Mouse (Mus musculus): Measurements from ENCODE around the gene Wdr20. TPM values are rescaled to one million over a fixed set of nuclear protein-coding genes. Genes with fewer than 3 reads are reported as not detected.

Wdr20 gene
- polyA plus RNA-seq, 2 experiments: 20.4 to 27.9 TPM

DNA sequence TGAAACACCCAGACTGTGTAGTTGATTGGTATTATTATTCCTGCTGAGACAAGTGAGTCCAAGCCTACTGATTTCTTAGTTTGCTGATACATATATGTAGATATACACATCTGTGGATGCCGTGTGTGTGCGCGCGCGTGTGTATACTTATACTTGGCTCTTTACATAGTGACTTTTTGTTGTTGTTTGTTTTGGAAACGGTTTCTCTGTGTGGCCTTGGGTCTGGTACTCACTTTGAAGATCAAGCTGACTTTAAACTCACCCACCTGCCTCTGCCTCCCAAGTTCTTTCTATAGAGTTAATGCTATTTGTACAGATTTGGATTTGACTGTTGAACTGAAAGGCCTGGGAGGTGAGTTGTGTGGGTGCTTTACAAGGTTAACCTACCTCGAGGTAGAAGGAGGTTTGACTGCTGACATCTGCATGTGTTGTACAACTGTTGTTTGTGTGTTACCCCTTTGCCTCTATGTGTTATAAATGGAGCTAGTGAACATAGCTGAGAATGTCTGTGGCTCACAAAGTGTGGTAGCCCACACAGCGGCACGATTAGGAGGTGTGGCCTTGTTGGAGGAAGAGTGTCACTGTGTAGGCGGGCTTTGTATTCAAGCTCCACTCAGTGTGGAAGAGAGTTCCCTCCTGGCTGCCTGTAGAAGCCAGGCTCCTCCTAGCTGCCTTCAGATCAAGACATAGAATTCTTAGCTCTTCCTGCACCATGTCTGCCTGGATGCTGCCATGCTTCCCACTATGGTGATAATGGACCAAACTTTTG lies 32.9 kb downstream of the Wdr20 start:
- TF ChIP-seq POLR2A (IDR thresholded peaks at IDR 0.05; ENCODE audit: borderline replicate concordance, extremely low read depth, insufficient read depth, insufficient read length): no peak
- no peak overlapping the region for H3K9ac ChIP-seq (ENCODE audit: low read depth, low read length, severe bottlenecking)
- no peaks in the 10 kb centered on the region for H3K9me3 ChIP-seq (ENCODE audit: control insufficient read depth, low read length)
- no peaks in the 10 kb centered on the region for H3K27me3 ChIP-seq (ENCODE audit: control insufficient read depth, insufficient read depth, low read length)
- no peaks in the 10 kb centered on the region; the same call in 1 of the 2 replicates for H3K36me3 ChIP-seq (ENCODE audit: control insufficient read depth, insufficient read depth, low read length)
- H3K4me3 ChIP-seq (replicated peaks; ENCODE audit: low read length): no peak overlapping the region
- DNase-seq (ENCODE audit: low spot score) (no peak), ATAC-seq (ENCODE audit: low FRiP score, low read depth) (no peak)
- H3K27ac ChIP-seq (replicated peaks; ENCODE audit: low read depth, low read length): no peak overlapping the region
- H3K4me1 ChIP-seq (ENCODE audit: control insufficient read depth, insufficient read depth, low read length): no peaks in the 10 kb centered on the region
- H3K4me2 ChIP-seq (replicated peaks; ENCODE audit: low read depth, low read length, severe bottlenecking): no peak overlapping the region
- 91% methylated on average over 10 of the region's 10 CpGs for WGBS

GRCm38 (mm10) chr12:110771961-110772360 lies 34.2 kb downstream of the Wdr20 start:
- WGBS: 91% methylated on average over 6 of the region's 6 CpGs
- H3K4me3 ChIP-seq (replicated peaks; ENCODE audit: low read length): no peak overlapping the region
- no peak for ATAC-seq (ENCODE audit: low FRiP score, low read depth)
- no peaks in the 10 kb centered on the region for H3K4me1 ChIP-seq (ENCODE audit: control insufficient read depth, insufficient read depth, low read length)
- H3K4me2 ChIP-seq (replicated peaks; ENCODE audit: low read depth, low read length, severe bottlenecking): no peak overlapping the region
- H3K27me3 ChIP-seq (ENCODE audit: control insufficient read depth, insufficient read depth, low read length): no peaks in the 10 kb centered on the region
- no peak overlapping the region for H3K9ac ChIP-seq (ENCODE audit: low read depth, low read length, severe bottlenecking)
- no peaks in the 10 kb centered on the region for H3K9me3 ChIP-seq (ENCODE audit: control insufficient read depth, low read length)
- TF ChIP-seq POLR2A (IDR thresholded peaks at IDR 0.05; ENCODE audit: borderline replicate concordance, extremely low read depth, insufficient read depth, insufficient read length): no peak
- H3K27ac ChIP-seq (replicated peaks; ENCODE audit: low read depth, low read length): no peak overlapping the region
- H3K36me3 ChIP-seq (ENCODE audit: control insufficient read depth, insufficient read depth, low read length): no peaks in the 10 kb centered on the region; the same call in 1 of the 2 replicates
- DNase-seq (ENCODE audit: low spot score): no peak

GRCm38 (mm10) chr12:110775628-110776426 lies 38.1 kb downstream of the Wdr20 start:
- Histone ChIP-seq H3K4me1 (ENCODE audit: control insufficient read depth, insufficient read depth, low read length) (no peaks in the 10 kb centered on the region), H3K36me3 (ENCODE audit: control insufficient read depth, insufficient read depth, low read length) (peaks cover 21% of the 10 kb centered on the region), H3K9ac (ENCODE audit: low read depth, low read length, severe bottlenecking) (no peak overlapping the region), H3K27ac (replicated peaks; ENCODE audit: low read depth, low read length) (no peak overlapping the region), H3K4me2 (replicated peaks; ENCODE audit: low read depth, low read length, severe bottlenecking) (no peak overlapping the region), H3K9me3 (ENCODE audit: control insufficient read depth, low read length) (no peaks in the 10 kb centered on the region), H3K27me3 (ENCODE audit: control insufficient read depth, insufficient read depth, low read length) (no peaks in the 10 kb centered on the region), H3K4me3 (replicated peaks; ENCODE audit: low read length) (no peak overlapping the region)
- TF ChIP-seq POLR2A (IDR thresholded peaks at IDR 0.05; ENCODE audit: borderline replicate concordance, extremely low read depth, insufficient read depth, insufficient read length): no peak
- WGBS: 57% methylated on average over 5 of the region's 5 CpGs
- ATAC-seq (ENCODE audit: low FRiP score, low read depth) (no peak), DNase-seq (ENCODE audit: low spot score) (no peak)

- no peak overlapping the region for H3K27ac ChIP-seq (replicated peaks; ENCODE audit: low read depth, low read length)
- no peaks in the 10 kb centered on the region for H3K27me3 ChIP-seq (ENCODE audit: control insufficient read depth, insufficient read depth, low read length)
- H3K36me3 ChIP-seq (ENCODE audit: control insufficient read depth, insufficient read depth, low read length): peaks cover 35% of the 10 kb centered on the region
- WGBS: 83% methylated on average over 5 of the region's 5 CpGs
- no peak overlapping the region for H3K9ac ChIP-seq (ENCODE audit: low read depth, low read length, severe bottlenecking)
- no peaks in the 10 kb centered on the region for H3K4me1 ChIP-seq (ENCODE audit: control insufficient read depth, insufficient read depth, low read length)
- H3K9me3 ChIP-seq (ENCODE audit: control insufficient read depth, low read length): no peaks in the 10 kb centered on the region
- ATAC-seq (ENCODE audit: low FRiP score, low read depth): no peak
- TF ChIP-seq POLR2A (IDR thresholded peaks at IDR 0.05; ENCODE audit: borderline replicate concordance, extremely low read depth, insufficient read depth, insufficient read length): no peak
- H3K4me2 ChIP-seq (replicated peaks; ENCODE audit: low read depth, low read length, severe bottlenecking): no peak overlapping the region
- DNase-seq (ENCODE audit: low spot score): no peak
- H3K4me3 ChIP-seq (replicated peaks; ENCODE audit: low read length): no peak overlapping the region
These were observed 40.1 kb downstream of the Wdr20 start for GRCm38 (mm10) chr12:110777853-110778252.

DNA sequence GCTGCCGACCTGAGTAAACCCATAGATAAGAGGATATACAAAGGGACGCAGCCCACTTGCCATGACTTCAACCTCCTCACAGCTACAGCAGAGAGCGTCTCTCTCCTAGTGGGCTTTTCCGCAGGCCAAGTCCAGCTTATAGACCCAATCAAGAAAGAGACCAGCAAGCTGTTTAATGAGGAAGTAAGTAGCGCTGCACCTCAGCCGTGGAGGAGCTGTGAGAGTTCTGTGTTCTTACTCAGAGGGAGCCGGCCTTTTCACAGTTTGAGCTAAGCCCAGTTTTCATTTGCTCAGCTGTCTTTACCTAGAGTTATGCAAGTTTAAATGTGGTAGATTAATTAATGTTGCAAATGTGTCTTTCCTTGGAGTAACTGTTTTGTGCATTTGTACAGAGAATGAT lies 41.6 kb downstream of the Wdr20 start:
- H3K9ac ChIP-seq (ENCODE audit: low read depth, low read length, severe bottlenecking): no peak overlapping the region
- H3K36me3 ChIP-seq (ENCODE audit: control insufficient read depth, insufficient read depth, low read length): peaks cover 38% of the 10 kb centered on the region
- no peaks in the 10 kb centered on the region for H3K9me3 ChIP-seq (ENCODE audit: control insufficient read depth, low read length)
- H3K4me2 ChIP-seq (replicated peaks; ENCODE audit: low read depth, low read length, severe bottlenecking): no peak overlapping the region
- no peak for TF ChIP-seq POLR2A (IDR thresholded peaks at IDR 0.05; ENCODE audit: borderline replicate concordance, extremely low read depth, insufficient read depth, insufficient read length)
- no peak overlapping the region for H3K4me3 ChIP-seq (replicated peaks; ENCODE audit: low read length)
- no peaks in the 10 kb centered on the region for H3K27me3 ChIP-seq (ENCODE audit: control insufficient read depth, insufficient read depth, low read length)
- no peaks in the 10 kb centered on the region for H3K4me1 ChIP-seq (ENCODE audit: control insufficient read depth, insufficient read depth, low read length)
- no peak overlapping the region for H3K27ac ChIP-seq (replicated peaks; ENCODE audit: low read depth, low read length)
- ATAC-seq (ENCODE audit: low FRiP score, low read depth) (no peak), DNase-seq (ENCODE audit: low spot score) (no peak)
- 81% methylated on average over 7 of the region's 7 CpGs for WGBS

Measured in limb, embryonic 14.5 days (tissue).